Mouse (Mus musculus) hindbrain, postnatal 0 days (tissue): ENCODE measurements around the gene E2f8. TPM values are rescaled to one million over a fixed set of nuclear protein-coding genes. Genes with fewer than 3 reads are reported as not detected.

Experiments
- ATAC-seq: fragments of 200-750 bp; cut with Nextera tagmentation; 2 replicates; pipeline ENCODE4 v1.8.0; 2017; ENCODE audit warnings: mild to moderate bottlenecking, moderate TSS enrichment, moderate library complexity
- DNase-seq: peaks from one replicate; pipeline ENCODE4 v3.0.0-alpha.2; 2015; ENCODE audit warnings: low spot score
- H3K27ac ChIP-seq: fragments of 300-500 bp; sonication (generic); 2 replicates; pipeline ENCODE4 v1.5.1; 2014; ENCODE audit warnings: mild to moderate bottlenecking
- H3K27me3 ChIP-seq: fragments of 300-500 bp; sonication (generic); 2 replicates; pipeline ENCODE4 v1.6.1; 2014; ENCODE audit warnings: low read length, mixed read lengths; ENCODE audit not compliant: insufficient read depth
- H3K36me3 ChIP-seq: fragments of 300-500 bp; sonication (generic); 2 replicates; pipeline ENCODE4 v1.6.1; 2014; ENCODE audit warnings: low read length, mixed read lengths; ENCODE audit not compliant: insufficient read depth
- H3K4me1 ChIP-seq: fragments of 300-500 bp; sonication (generic); 2 replicates; pipeline ENCODE4 v1.6.1; 2014; ENCODE audit warnings: antibody characterized with exemption, low read length, mixed read lengths; ENCODE audit not compliant: insufficient read depth
- H3K4me2 ChIP-seq: fragments of 300-500 bp; sonication (generic); 2 replicates; pipeline ENCODE4 v1.6.1; 2014; ENCODE audit warnings: low read depth, mild to moderate bottlenecking, low read length, moderate library complexity, mixed read lengths
- H3K4me3 ChIP-seq: fragments of 300-500 bp; sonication (generic); 2 replicates; pipeline ENCODE4 v1.5.1; 2014; ENCODE audit warnings: low read length
- H3K9ac ChIP-seq: fragments of 300-500 bp; sonication (generic); replicated peaks from 2 replicates; pipeline ENCODE4 v1.6.1; 2014; ENCODE audit warnings: mild to moderate bottlenecking, low read length, moderate library complexity, mixed read lengths
- H3K9me3 ChIP-seq: fragments of 300-500 bp; sonication (generic); 2 replicates; pipeline ENCODE4 v1.6.1; 2016; ENCODE audit warnings: low read length, mixed read lengths
- CTCF ChIP-seq: IDR thresholded peaks from 2 replicates; pipeline ENCODE4 v1.5.1; 2016; ENCODE audit warnings: antibody characterized with exemption, control low read depth, low read depth
- WGBS: fragments of 180-500 bp; shearing (Covaris S2); extraction: QIAGEN DNeasy Blood & Tissue Kit; methylation state at CpG from one replicate; pipeline ENCODE4 v1.1.7; 2014; 5-methylcytosine and 5-hydroxymethylcytosine counted together
- polyA plus RNA-seq: library from polyadenylated mRNA; unstranded; fragments of >200 nt; fragmentation: Nextera tagmentation; extraction: Ambion mirVana; gene quantifications from 2 replicates; pipeline ENCODE4 v1.2.1, GENCODE M21; 2015
- total RNA-seq: library from RNA; depleted of rRNA; stranded (reverse); fragments of >200 nt; gene quantifications from 2 replicates; pipeline ENCODE4 v1.2.3, GENCODE M21; 2014

E2f8 gene
- total and polyA plus RNA-seq, 2 experiments from 2014 or later, result 2.0 to 2.6 TPM

- no peak overlapping the region for H3K4me2 ChIP-seq
- H3K27ac ChIP-seq, result no peak overlapping the region
- H3K27me3 ChIP-seq, result no peaks in the 10 kb centered on the region
- no peaks in the 10 kb centered on the region for H3K36me3 ChIP-seq
- TF ChIP-seq CTCF, result no peak
- H3K9ac ChIP-seq, result no peak overlapping the region
- H3K4me1 ChIP-seq, result 0 out of 2 replicates have a peak, but pooled peaks cover 4% of the 10 kb centered on the region
- no peaks in the 10 kb centered on the region for H3K9me3 ChIP-seq
- 28% methylated on average over 5 of the region's 5 CpGs for WGBS
- no peak for ATAC-seq
- no peak overlapping the region for H3K4me3 ChIP-seq
- no peak for DNase-seq
Observed at GRCm38 (mm10) chr7:48917463-48917862, 36.1 kb upstream of the E2f8 start.

DNA sequence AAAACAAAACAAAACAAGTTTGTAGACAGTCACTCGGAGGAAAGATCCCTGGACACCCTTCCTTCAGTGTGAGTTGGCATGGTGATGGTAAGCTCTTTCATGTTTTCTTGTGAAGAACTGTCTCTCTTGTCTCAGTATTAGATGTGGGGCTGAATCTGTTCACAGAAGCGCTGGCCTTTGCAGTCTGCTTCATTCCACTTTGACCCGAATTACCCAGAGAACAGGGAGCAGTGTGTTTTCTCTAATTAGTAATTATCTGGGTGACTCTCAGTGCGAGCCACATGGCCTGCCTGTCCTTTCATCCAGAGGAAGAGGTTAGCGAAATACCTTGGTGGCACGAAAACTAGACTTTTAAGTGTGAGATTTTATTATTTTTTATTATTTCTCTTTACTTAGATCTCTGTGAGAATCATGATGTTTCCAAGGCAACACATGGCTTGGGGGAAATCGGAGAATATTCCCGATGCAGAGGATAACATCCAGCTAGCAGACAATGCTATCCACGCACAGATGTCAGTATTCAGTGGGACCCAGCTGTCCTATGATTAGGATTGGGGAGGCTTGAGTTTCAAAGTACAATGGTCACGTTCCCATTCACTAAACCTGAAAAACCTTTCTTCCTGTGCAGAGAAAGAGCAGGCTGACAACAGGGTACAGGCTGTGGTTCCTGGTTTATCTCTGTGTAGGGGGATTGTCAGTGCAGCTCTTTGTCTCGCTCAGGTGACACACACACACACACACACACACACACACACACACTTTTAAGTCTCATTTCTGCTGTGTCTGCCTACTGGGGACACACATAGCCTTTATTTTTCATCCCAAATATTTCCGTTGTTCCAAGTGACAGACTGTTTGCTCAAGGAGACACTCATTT, 33.5 kb upstream of the E2f8 start:
- Histone ChIP-seq H3K36me3 (no peaks in the 10 kb centered on the region), H3K4me2 (no peak overlapping the region), H3K9me3 (no peaks in the 10 kb centered on the region), H3K4me1 (peaks cover 7% of the 10 kb centered on the region; the same call in 1 of the 2 replicates), H3K27ac (no peak overlapping the region), H3K27me3 (no peaks in the 10 kb centered on the region), H3K4me3 (no peak overlapping the region), H3K9ac (no peak overlapping the region)
- no peak for TF ChIP-seq CTCF
- DNase-seq, result peak; percentile 42
- WGBS, result 41% methylated on average over 12 of the region's 12 CpGs
- ATAC-seq, result no peak

- Histone ChIP-seq H3K27me3 (no peaks in the 10 kb centered on the region), H3K9ac (no peak overlapping the region), H3K9me3 (no peaks in the 10 kb centered on the region), H3K4me2 (no peak overlapping the region), H3K27ac (no peak overlapping the region), H3K36me3 (no peaks in the 10 kb centered on the region), H3K4me1 (peaks cover 7% of the 10 kb centered on the region), H3K4me3 (no peak overlapping the region)
- DNase-seq, result no peak
- TF ChIP-seq CTCF, result no peak
- no peak for ATAC-seq
Observed at GRCm38 (mm10) chr7:48911146-48911545, 29.8 kb upstream of the E2f8 start.

DNA sequence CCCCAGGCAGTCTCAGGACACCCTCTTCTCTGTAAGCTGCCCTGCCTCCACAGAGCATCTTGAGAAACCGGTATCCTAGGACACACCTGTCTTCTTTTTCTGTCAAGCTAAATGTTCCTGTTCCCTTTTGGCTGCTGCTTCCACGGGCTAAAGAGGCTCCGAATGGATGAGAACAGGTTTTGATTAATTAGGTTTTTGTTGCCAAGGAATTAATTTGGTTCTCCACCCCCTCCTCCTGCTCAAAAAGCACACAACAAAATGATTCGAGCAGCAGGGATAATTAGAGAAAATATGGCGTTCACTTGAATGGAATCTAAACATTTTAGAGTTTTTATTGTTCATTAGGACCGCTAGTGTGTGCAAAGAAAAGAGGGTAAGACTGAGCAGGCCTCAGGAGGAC, 28.9 kb upstream of the E2f8 start:
- Histone ChIP-seq H3K4me1 (peaks cover 7% of the 10 kb centered on the region), H3K36me3 (no peaks in the 10 kb centered on the region), H3K9ac (no peak overlapping the region), H3K27me3 (no peaks in the 10 kb centered on the region), H3K9me3 (no peaks in the 10 kb centered on the region), H3K4me3 (no peak overlapping the region), H3K4me2 (no peak overlapping the region), H3K27ac (peak overlapping the region; percentile 5; the same call in 1 of the 2 replicates)
- DNase-seq (peak; percentile 49), ATAC-seq (no peak)
- WGBS, result 31% methylated on average over 6 of the region's 6 CpGs
- no peak for TF ChIP-seq CTCF

GRCm38 (mm10) chr7:48909342-48909671, 27.9 kb upstream of the E2f8 start:
- Histone ChIP-seq H3K27ac (no peak overlapping the region), H3K27me3 (no peaks in the 10 kb centered on the region), H3K36me3 (no peaks in the 10 kb centered on the region), H3K4me1 (peaks cover 7% of the 10 kb centered on the region), H3K4me3 (no peak overlapping the region), H3K9me3 (no peaks in the 10 kb centered on the region), H3K4me2 (no peak overlapping the region), H3K9ac (no peak overlapping the region)
- DNase-seq (peak; percentile 45), ATAC-seq (peak; percentile 71; the same call in 1 of the 2 replicates)
- WGBS, result 42% methylated on average over 4 of the region's 4 CpGs
- TF ChIP-seq CTCF, result no peak

DNA sequence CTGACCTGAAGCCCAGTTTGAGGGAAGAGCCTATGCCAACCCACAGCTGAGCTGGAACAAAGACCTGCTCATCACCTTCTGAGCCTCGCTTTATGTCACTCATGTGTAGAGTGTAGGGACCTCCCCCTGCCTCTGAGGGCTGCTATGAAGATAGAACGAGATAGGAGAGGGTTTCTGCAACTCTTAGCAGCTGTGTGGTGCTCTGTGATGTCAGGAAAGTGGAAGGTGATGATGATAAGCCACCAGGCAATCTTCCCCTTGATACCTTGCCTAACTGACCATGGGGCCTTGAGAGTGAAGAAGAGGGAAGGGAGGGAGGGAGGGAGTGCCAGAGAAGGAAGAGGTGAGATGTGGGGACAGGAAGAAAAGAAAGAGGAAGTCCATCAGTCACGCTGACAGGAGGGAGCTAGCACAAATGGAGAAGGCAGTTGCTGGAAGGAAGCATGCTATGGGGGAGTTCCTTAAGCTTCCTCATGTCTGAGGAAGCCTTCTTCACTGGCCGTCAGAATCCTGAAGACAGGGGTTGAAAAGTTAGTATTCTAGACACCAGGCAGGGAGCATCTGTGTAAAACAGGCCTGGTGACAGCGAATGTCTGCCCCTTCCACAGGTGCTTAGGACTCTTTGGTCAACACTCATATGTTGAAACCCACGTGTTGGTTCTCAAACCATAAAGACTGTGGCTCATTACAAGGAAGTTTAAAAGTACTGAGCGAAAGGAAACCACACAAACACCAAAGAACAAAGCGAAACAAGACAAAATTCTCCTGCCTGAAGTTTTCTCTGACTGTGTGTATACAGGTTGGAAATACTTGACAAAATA, 27.3 kb upstream of the E2f8 start, which contains the start of gene Nav2:
Nav2 (plus strand) TSS at position 196 of the 821 bp plus-strand sequence.
- Histone ChIP-seq H3K27ac (no peak within 1 kb of the TSS), H3K4me1 (peaks cover 7% of the 10 kb centered on the region), H3K27me3 (no peaks in the 10 kb centered on the region), H3K4me2 (no peak within 1 kb of the TSS), H3K9me3 (no peaks in the 10 kb centered on the region), H3K4me3 (no peak within 1 kb of the TSS), H3K9ac (no peak within 1 kb of the TSS), H3K36me3 (no peaks in the 10 kb centered on the region)
- no peak for ATAC-seq
- DNase-seq, result no peak
- WGBS, result 74% methylated on average over 8 of the region's 8 CpGs
- no peak for TF ChIP-seq CTCF
